Mouse (Mus musculus): ENCODE results near the gene Bcl11a. TPM values are rescaled to one million over a fixed set of nuclear protein-coding genes. Genes with fewer than 3 reads are reported as not detected.

Bcl11a gene
- total and polyA plus RNA-seq, 3 experiments = 25.4 to 93.2 (median 53.5) TPM

DNA sequence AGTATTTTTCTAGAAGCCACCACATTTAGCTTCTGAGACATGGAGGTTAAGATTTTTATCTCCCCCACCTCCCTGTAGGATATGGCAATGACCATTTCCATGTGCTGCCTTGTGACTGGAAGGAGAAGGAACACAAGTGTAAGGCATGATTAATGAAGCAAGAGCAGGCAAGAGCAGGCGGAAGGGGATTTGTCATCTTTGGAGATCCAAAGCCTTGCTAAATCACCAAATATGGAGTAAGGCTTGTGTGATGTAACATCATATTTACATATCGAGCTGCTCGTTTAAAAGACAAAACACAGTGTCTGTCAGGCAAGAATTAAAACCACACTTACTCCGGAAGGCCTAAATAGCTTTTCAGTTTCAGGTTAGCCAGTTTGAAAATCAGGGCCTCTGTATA lies 9.2 kb downstream of the Bcl11a start:
- no peaks in the 10 kb centered on the region for H3K27me3 ChIP-seq (ENCODE audit: insufficient read depth, low read length)
- H3K36me3 ChIP-seq (replicated peaks) = peaks cover 77% of the 10 kb centered on the region
- H3K9me3 ChIP-seq (replicated peaks) = no peaks in the 10 kb centered on the region
- TF ChIP-seq POLR2AphosphoS5 (IDR thresholded peaks at IDR 0.05; ENCODE audit: insufficient replicate concordance, low read depth, low read length) (no peak), GATA2 (IDR thresholded peaks at IDR 0.05; ENCODE audit: borderline replicate concordance, low read depth, low read length) (no peak), CTCF (IDR thresholded peaks at IDR 0.05; ENCODE audit: low read depth, low read length) (no peak), TAL1 (conservative IDR thresholded peaks at IDR 0.05; ENCODE audit: low read depth, low read length) (no peak), GATA1 (IDR thresholded peaks at IDR 0.05; ENCODE audit: borderline replicate concordance, low read length) (no peak)
- no peak for ATAC-seq (ENCODE audit: extremely low read depth, insufficient number of reproducible peaks, low FRiP score, poor library complexity, severe bottlenecking)
- H3K4me1 ChIP-seq (ENCODE audit: insufficient read depth, low read depth, low read length) = peaks cover 69% of the 10 kb centered on the region
- no peak for DNase-seq (ENCODE audit: low spot score)
- no peak overlapping the region for H3K4me3 ChIP-seq (ENCODE audit: low read depth, low read length)

DNA sequence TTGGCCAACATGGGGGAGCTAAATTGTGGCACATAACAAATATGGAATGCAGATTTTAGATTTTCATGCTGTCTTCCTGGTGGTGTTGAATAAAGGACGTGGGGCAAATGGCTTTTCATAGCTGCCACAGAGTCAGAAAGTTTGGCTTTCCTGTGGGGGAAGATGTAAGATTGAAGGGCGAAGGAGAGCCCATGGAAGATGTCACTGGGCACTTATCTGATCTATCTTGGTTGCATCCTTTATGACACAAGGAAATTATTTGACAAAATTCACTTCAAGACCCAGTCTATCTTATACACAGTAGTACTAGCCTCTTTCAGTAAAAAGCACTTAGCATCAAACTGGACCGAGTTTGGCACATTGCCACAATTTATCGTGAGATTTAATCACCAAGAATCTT lies 12.6 kb downstream of the Bcl11a start:
- Histone ChIP-seq H3K27me3 (ENCODE audit: insufficient read depth, low read length) (no peaks in the 10 kb centered on the region), H3K9me3 (replicated peaks) (no peaks in the 10 kb centered on the region), H3K4me1 (ENCODE audit: insufficient read depth, low read depth, low read length) (peaks cover 80% of the 10 kb centered on the region), H3K36me3 (replicated peaks) (peaks cover 88% of the 10 kb centered on the region), H3K4me3 (ENCODE audit: low read depth, low read length) (no peak overlapping the region; the same call in 1 of the 2 replicates)
- TF ChIP-seq POLR2AphosphoS5 (IDR thresholded peaks at IDR 0.05; ENCODE audit: insufficient replicate concordance, low read depth, low read length) (no peak), TAL1 (conservative IDR thresholded peaks at IDR 0.05; ENCODE audit: low read depth, low read length) (no peak), GATA2 (IDR thresholded peaks at IDR 0.05; ENCODE audit: borderline replicate concordance, low read depth, low read length) (no peak), GATA1 (IDR thresholded peaks at IDR 0.05; ENCODE audit: borderline replicate concordance, low read length) (no peak), CTCF (IDR thresholded peaks at IDR 0.05; ENCODE audit: low read depth, low read length) (no peak)
- DNase-seq (ENCODE audit: low spot score) (no peak), ATAC-seq (ENCODE audit: extremely low read depth, insufficient number of reproducible peaks, low FRiP score, poor library complexity, severe bottlenecking) (no peak)

DNA sequence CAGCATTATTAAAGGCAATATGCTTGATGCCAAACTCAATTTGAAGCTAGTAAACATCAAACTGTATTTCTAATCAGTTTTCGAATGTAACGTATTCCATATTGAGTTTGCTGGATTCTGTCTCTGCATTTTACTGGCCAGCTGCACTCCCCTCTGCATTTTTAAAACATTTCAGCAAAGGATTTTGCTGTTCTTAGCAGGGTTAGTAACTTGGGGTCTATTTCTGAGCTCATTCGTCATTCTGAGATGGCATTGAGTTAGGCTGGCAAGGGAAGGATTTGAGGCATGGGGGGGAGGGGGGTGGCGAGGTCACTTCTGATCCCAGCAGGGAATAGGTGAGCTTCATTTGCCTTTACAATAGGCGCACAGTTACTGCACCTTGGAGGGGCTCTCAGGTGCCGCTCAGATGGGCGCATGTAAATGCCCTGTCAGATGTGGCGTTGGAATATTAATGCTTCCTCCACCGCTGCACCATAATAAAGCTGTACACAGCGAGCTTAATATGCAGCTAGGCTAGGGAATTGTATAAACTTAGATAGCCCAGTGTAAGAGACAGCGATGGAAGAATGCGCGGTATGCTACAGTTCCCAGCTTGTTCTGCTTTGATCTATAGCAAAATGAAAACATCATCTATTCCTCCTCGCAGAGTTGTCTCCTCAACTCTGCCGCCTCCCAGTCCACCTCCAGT lies 13.7 kb downstream of the Bcl11a start:
- peak overlapping the region; percentile 18; the same call in 1 of the 2 replicates for H3K4me3 ChIP-seq (ENCODE audit: low read depth, low read length)
- H3K27me3 ChIP-seq (ENCODE audit: insufficient read depth, low read length) = no peaks in the 10 kb centered on the region
- no peak for TF ChIP-seq TAL1 (conservative IDR thresholded peaks at IDR 0.05; ENCODE audit: low read depth, low read length)
- no peak for TF ChIP-seq GATA1 (IDR thresholded peaks at IDR 0.05; ENCODE audit: borderline replicate concordance, low read length)
- no peak for TF ChIP-seq POLR2AphosphoS5 (IDR thresholded peaks at IDR 0.05; ENCODE audit: insufficient replicate concordance, low read depth, low read length)
- no peak for TF ChIP-seq CTCF (IDR thresholded peaks at IDR 0.05; ENCODE audit: low read depth, low read length)
- H3K9me3 ChIP-seq (replicated peaks) = no peaks in the 10 kb centered on the region
- peaks cover 83% of the 10 kb centered on the region for H3K36me3 ChIP-seq (replicated peaks)
- DNase-seq (ENCODE audit: low spot score) (no peak), ATAC-seq (ENCODE audit: extremely low read depth, insufficient number of reproducible peaks, low FRiP score, poor library complexity, severe bottlenecking) (no peak)
- H3K4me1 ChIP-seq (ENCODE audit: insufficient read depth, low read depth, low read length) = peaks cover 76% of the 10 kb centered on the region

DNA sequence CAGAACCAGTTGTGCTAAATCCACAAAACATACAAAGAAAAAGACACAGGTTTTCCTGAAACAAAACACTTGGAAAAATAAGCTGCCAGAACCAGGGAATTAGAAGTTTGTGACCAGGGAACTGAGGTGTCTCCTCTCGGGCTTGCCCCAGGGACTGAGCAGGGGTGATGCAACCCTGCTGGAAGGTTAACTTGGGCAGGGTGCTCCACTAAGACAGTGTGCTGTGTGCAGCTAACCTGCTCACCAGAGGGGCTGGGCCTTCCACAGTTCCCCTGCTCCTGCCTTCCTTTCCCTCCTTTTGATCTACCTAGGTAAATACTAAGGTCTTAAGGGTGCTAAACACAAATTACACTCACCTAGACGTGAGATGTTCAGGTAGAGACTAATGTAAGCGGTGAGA lies 14.8 kb downstream of the Bcl11a start:
- DNase-seq (ENCODE audit: low spot score) (no peak), ATAC-seq (ENCODE audit: extremely low read depth, insufficient number of reproducible peaks, low FRiP score, poor library complexity, severe bottlenecking) (no peak)
- H3K36me3 ChIP-seq (replicated peaks) = peaks cover 83% of the 10 kb centered on the region
- TF ChIP-seq GATA1 (IDR thresholded peaks at IDR 0.05; ENCODE audit: borderline replicate concordance, low read length) = no peak
- no peak for TF ChIP-seq GATA2 (IDR thresholded peaks at IDR 0.05; ENCODE audit: borderline replicate concordance, low read depth, low read length)
- TF ChIP-seq TAL1 (conservative IDR thresholded peaks at IDR 0.05; ENCODE audit: low read depth, low read length) = no peak
- no peak for TF ChIP-seq CTCF (IDR thresholded peaks at IDR 0.05; ENCODE audit: low read depth, low read length)
- TF ChIP-seq POLR2AphosphoS5 (IDR thresholded peaks at IDR 0.05; ENCODE audit: insufficient replicate concordance, low read depth, low read length) = no peak
- H3K4me1 ChIP-seq (ENCODE audit: insufficient read depth, low read depth, low read length) = peaks cover 76% of the 10 kb centered on the region
- peak overlapping the region; percentile 50; the same call in 1 of the 2 replicates for H3K4me3 ChIP-seq (ENCODE audit: low read depth, low read length)
- no peaks in the 10 kb centered on the region for H3K27me3 ChIP-seq (ENCODE audit: insufficient read depth, low read length)
- H3K9me3 ChIP-seq (replicated peaks) = no peaks in the 10 kb centered on the region

DNA sequence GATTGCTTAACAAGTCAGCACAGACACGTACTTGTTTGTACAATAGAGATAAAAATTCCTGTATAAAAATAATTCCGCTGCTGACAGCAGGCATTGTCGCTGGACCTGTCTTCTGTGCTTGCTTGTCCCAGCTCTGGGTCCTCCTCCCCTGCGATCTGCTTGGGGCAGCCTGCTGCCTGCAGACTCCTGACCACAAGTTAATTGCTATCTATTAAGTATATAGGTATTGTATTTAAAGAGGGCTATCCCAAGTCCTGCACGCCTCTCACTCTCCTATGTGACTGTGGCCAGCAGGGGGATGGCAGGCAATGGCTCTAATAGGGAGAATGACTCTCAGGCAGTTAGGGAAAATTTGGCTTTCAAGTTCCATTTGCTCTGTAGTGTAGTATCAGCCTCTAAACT lies 16.2 kb downstream of the Bcl11a start:
- no peaks in the 10 kb centered on the region for H3K27me3 ChIP-seq (ENCODE audit: insufficient read depth, low read length)
- H3K36me3 ChIP-seq (replicated peaks) = peaks cover 75% of the 10 kb centered on the region
- ATAC-seq (ENCODE audit: extremely low read depth, insufficient number of reproducible peaks, low FRiP score, poor library complexity, severe bottlenecking) (peak; percentile 35; the same call in 1 of the 2 replicates), DNase-seq (ENCODE audit: low spot score) (no peak)
- peaks cover 76% of the 10 kb centered on the region for H3K4me1 ChIP-seq (ENCODE audit: insufficient read depth, low read depth, low read length)
- TF ChIP-seq GATA2 (IDR thresholded peaks at IDR 0.05; ENCODE audit: borderline replicate concordance, low read depth, low read length) = no peak
- no peak for TF ChIP-seq TAL1 (conservative IDR thresholded peaks at IDR 0.05; ENCODE audit: low read depth, low read length)
- TF ChIP-seq GATA1 (IDR thresholded peaks at IDR 0.05; ENCODE audit: borderline replicate concordance, low read length) = no peak
- TF ChIP-seq POLR2AphosphoS5 (IDR thresholded peaks at IDR 0.05; ENCODE audit: insufficient replicate concordance, low read depth, low read length) = no peak
- TF ChIP-seq CTCF (IDR thresholded peaks at IDR 0.05; ENCODE audit: low read depth, low read length) = no peak
- H3K9me3 ChIP-seq (replicated peaks) = no peaks in the 10 kb centered on the region
- no peak overlapping the region for H3K4me3 ChIP-seq (ENCODE audit: low read depth, low read length)

DNA sequence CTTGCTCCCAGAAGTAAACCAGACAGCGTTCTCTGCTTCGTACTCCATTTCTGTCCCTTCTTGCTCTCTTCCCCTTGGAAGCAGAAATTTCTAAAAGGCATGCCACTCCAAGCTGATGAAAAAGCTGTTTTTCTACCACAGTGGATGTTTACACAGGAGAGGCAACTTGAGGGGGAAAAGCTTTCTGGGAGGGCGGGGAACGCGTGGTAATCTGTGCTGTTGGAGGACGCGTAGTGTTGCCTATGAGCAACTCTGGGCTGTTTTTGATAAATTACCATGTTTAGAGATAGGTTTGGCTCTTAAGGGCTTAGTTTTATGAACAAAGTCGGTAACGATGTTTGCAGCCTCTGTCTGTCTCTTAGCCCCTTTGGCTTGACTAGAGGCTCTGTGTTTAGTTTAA lies 17.4 kb downstream of the Bcl11a start:
- DNase-seq (ENCODE audit: low spot score) = no peak
- Histone ChIP-seq H3K36me3 (replicated peaks) (peaks cover 67% of the 10 kb centered on the region), H3K4me3 (ENCODE audit: low read depth, low read length) (no peak overlapping the region; the same call in 1 of the 2 replicates), H3K4me1 (ENCODE audit: insufficient read depth, low read depth, low read length) (peaks cover 74% of the 10 kb centered on the region), H3K9me3 (replicated peaks) (no peaks in the 10 kb centered on the region), H3K27me3 (ENCODE audit: insufficient read depth, low read length) (no peaks in the 10 kb centered on the region)
- no peak for ATAC-seq (ENCODE audit: extremely low read depth, insufficient number of reproducible peaks, low FRiP score, poor library complexity, severe bottlenecking)
- TF ChIP-seq GATA2 (IDR thresholded peaks at IDR 0.05; ENCODE audit: borderline replicate concordance, low read depth, low read length) (no peak), GATA1 (IDR thresholded peaks at IDR 0.05; ENCODE audit: borderline replicate concordance, low read length) (no peak), CTCF (IDR thresholded peaks at IDR 0.05; ENCODE audit: low read depth, low read length) (no peak), TAL1 (conservative IDR thresholded peaks at IDR 0.05; ENCODE audit: low read depth, low read length) (no peak), POLR2AphosphoS5 (IDR thresholded peaks at IDR 0.05; ENCODE audit: insufficient replicate concordance, low read depth, low read length) (no peak)

Measured in G1E (cell line).